Mouse (Mus musculus) hindlimb bud, embryonic 11.5 days (tissue): ENCODE results near the gene Pcgf5.
"Not testable (repeated sequence)": the region's sequence is repeated elsewhere in the genome, so short reads cannot be mapped to it uniquely, and the experiment has no call there.

ENCODE experiments used
- DNase-seq: peaks from one replicate; pipeline ENCODE4 v3.0.0-alpha.2; 2012; ENCODE audit warnings: low read depth, low spot score; ENCODE audit errors: extremely low spot score

Gene Pcgf5

DNA sequence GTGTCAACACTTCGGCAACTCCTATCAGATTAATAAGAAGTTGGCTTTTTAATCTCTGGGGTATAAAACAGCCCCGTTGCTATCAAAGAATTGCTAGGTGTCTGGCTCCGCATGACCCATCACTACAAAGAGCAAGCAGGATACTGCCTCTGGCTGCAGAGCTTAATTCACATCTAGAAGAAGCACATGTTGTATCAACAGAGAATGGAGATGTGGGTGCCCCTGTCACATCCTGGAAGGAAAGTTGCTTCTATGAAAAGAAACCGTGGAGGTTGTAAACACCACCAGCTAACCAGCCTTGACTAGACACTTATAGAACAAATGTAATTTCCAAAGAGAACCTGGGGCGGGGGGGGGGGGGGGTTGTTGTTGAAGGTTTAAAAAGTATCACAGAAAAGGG is 35.9 kb downstream of the Pcgf5 start:
- no peak for DNase-seq

DNA sequence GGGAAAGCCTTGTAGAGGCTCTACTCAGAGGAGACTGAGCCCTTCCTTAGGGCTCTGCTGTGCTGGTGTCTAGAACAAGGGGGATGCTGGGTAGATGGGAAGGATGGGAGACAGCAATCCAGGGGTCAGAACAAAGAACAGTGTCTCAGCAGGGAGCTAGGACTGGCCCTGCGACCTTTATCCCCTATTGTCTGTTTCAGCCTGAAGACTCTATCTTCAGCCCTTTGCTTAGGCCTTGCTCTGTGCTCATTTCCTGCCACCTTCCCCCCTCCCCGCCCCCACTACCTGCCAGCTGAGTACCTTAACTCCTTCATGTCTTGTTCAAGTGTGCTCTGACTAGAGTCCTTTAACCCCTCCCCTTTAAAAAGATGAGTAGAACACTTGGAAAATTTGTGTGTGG is 36.3 kb downstream of the Pcgf5 start:
- DNase-seq, result no peak

DNA sequence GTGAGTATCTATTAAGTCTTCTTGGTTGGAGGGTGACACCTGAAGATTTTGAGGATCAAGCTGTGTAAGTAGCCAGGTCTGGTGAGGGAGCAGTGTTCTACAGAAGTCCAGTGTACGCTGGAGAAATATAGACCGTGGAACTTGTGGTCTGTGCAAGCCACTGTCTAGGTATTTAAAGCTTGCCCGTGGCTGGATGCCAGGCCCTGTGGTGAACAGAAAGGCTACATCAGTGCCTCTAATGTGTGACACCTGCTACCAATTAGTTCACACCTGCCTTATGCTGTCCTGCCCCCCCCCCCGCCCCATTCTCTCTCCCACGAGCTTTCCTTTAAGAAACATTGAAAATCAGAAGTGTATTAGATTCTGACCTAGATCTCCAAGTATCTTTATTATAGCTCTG is 40.4 kb downstream of the Pcgf5 start:
- DNase-seq, result no peak

DNA sequence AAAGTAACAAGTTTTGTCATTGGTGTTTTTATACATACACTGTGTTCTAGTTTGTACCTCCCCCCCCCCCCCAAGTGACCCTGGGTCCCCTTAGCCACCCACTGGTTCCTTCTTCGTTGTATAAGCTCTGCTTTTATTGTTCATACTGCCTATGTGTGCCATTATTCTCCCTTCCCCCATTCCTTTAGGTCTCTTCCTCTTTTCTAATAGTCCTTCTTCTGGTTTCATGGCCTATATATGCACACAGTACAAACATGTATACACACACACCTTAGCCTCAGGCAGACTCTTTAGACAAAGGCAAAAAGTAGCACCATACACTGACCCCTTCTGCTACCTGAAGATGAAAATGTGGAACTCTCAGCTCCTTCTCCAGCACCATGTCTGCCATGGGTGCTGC is 42.6 kb downstream of the Pcgf5 start:
- DNase-seq, result no peak

DNA sequence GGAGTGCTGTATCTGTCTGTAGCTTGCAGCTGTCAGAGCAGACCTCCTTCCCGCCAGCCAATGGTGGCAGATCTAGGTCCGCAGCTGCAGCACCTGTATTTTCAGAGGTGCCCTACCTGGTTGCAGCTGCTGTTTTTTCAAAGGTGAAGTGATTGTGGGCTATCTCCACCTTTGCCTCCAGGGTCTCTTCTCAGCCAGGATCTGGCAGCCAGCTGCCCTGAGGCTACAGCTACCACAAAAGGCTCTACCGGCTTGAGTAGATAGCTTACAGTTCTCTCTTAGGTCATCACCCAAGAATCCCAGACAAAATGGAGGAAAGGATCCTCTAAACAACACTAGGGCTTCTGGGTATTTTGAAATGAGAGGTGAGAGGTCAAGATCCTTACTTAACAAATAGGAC is 50.4 kb downstream of the Pcgf5 start:
- DNase-seq, result no peak

GRCm38 (mm10) chr19:36408352-36409100 is 60.4 kb downstream of the Pcgf5 start:
- no peak for DNase-seq

- peak; percentile 31 for DNase-seq
Observed at GRCm38 (mm10) chr19:36409280-36409860, 61.3 kb downstream of the Pcgf5 start.

DNA sequence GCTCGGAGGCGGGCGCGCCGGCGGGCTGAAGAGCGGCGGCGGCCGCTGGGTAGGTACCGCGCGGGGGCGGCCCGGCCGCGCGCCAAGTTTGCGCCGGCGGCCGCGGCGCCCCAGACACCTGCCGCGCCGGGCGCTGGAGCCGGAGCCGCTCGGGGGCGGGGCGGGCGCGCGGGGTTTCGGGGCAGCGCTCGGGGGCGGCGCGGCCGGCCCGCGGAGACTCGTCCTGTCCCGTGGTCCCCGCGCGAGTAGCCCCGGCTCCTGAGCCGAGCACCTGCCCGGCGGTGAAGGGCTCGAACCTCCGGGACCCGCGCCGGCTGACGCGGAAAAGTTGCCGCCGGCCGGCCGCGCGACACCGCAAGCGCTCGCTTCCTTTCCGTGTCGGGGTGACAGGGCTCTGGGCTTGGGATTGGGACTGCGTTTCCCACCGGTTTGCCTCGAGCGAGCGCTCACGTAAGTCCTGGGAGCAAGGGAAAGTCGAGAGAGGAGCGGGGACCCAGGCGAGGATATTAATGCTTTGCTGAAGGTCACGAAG is 61.8 kb downstream of the Pcgf5 start:
- no peak for DNase-seq

- DNase-seq, result no peak
Observed at GRCm38 (mm10) chr19:36419885-36420284, 71.8 kb downstream of the Pcgf5 start.

DNA sequence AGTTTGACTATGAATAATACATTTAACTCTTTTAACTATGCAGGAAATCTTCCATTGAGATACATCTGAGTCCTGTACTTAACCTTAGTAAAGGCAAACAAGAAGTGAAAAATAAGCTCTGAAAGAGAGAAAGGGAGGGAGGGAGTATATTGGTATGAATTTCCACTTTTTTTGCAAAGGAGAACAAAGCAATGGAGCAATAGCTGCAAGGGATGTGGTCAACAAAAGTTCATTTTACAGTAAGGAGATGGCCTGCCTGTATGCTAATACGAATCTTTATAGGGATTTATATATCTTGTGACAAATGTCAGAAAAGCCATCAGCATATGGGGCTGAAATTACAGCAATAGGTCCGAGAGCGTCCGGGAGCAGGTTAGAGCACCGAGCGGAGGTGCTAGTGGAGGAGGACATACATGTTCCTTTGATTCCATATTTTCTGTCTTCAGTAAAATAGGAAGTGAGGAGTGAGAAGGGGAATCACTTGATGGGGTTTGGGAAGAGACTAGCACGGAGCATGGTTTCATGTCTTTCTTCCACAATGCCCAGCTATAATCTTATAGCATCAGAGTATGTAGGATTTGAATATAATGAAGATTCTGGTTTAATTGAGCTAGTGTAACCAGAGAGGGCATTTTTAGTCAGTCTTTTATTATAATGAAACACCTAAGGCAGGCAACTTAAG is 79.2 kb downstream of the Pcgf5 start:
- DNase-seq, result no peak

- DNase-seq, result no peak
Observed at GRCm38 (mm10) chr19:36428116-36428515, 80.0 kb downstream of the Pcgf5 start.

DNA sequence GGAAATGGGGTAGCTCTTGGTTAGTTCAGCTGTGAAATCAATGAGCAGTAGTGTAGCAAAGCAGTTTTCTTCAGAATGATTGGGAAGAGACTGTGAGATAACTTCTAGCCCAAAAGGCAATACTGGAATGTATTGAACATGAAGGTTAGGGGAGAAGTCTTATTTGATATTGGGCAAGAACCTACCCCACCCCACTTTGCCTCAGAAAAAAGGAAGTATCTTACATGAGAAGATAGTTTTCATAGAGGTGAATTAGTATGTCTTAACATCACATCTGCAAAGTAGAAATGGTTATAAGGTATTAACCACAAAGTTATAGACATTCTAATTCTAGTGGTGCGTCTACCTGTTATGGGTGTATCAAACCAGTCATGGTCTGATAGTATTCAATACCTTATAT is 81.2 kb downstream of the Pcgf5 start:
- no peak for DNase-seq

GRCm38 (mm10) chr19:36433161-36433560 is 85.1 kb downstream of the Pcgf5 start:
- no peak for DNase-seq

GRCm38 (mm10) chr19:36439894-36440714 is 92.0 kb downstream of the Pcgf5 start:
- peak; percentile 18 for DNase-seq

GRCm38 (mm10) chr19:36450997-36451608 is 103.0 kb downstream of the Pcgf5 start:
- no peak for DNase-seq

DNA sequence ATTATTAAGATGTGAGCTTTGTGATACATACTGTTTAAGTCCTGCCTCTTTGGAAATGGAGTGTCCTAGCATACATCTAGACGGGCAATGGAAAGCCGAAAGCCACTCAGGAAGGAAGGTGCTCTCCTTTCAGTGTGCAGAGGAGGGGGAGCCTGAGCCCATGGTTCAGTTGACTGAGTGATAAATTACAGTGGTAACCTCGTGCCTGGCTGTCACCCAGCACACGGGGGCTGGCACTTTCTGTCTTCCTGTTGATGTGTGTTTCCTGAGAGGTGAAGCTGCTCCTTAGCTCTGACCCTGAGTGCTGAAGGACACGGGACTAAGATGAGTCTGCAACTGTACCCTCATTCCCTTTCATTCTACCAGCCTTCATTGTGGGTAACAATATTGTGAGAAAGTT is 103.6 kb downstream of the Pcgf5 start:
- no peak for DNase-seq

DNA sequence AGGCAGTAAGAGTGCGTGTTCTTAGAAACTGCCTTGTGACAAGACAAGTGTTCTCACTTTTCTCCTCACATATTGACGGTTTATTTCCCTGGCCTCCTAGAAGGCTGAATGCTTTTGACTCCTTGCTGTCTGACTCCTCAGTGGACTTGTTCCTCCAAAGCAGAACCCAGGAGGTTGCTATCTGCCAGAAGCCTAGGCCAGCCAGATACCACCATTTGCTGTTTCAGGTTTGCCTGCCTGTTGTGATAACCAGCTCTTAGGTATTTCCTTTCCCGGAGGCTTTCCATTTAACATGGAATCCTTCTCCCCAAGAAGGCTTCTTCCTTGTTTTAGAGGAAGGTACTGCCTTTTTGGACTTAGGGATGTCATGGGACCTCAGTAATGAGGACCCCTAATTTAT is 104.1 kb downstream of the Pcgf5 start:
- DNase-seq, result not testable (repeated sequence)

DNA sequence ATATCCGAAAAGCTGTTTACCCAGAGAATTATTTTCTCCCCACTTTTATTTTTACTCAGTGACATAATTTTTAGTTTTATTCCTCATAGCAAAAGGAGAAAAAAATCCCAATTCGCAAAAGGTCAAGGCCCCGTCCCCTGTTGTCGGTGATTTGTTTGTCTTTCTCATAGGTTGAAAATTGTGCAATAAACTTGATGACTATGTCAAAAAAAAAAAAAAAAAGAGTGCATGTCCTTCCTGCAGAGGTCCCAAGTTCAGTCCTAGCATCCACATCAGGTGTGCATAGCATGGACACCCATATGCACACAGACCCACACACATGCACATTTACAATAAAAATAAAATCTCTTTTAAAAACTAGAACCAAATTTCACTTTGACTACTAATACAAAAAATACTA is 105.3 kb downstream of the Pcgf5 start:
- DNase-seq, result no peak

DNA sequence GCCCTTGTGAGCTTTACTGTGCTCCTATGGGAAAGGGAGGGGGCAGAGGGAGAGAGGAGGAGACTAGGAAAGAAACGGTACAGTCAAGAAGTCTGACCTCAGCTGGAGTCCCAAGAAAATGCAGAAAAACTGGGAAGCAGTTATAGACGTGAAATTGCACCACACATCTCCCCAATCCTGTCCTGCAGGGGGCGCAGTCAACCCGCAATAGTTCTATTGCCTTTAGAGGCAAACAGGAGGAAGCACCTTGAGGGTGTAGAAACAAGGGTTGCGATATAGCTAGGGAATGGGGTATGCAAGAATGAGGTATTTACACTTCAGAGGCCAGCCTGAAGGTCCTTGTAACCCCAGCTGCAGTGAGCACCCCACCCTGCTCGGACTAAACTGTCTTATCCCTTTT is 122.0 kb downstream of the Pcgf5 start:
- no peak for DNase-seq

DNA sequence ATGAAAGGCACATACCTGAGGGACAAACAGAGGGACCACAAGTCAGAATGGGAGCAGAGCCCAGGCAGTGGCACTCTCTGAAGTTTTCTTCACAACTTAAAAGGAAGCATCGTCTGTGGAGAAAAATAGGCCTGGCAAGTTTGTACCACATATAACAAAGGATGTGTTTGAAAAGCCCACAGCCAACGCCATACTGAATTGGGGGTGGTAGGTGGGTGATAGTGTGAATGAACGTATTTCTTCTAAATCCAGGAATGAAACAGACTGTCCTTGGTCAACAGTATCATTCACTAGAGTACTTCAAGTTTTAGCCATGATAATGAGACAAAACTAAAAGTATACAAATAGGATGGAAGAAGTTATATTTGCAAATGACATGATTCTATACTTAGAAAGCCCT is 123.2 kb downstream of the Pcgf5 start:
- DNase-seq, result no peak

GRCm38 (mm10) chr19:36476596-36476995 is 128.5 kb downstream of the Pcgf5 start:
- no peak for DNase-seq
